Mouse (Mus musculus): ENCODE measurements around the gene Otc. TPM values are rescaled to one million over a fixed set of nuclear protein-coding genes. Genes with fewer than 3 reads are reported as not detected.

Otc gene
- total and polyA plus RNA-seq, 3 experiments = 0.12 TPM; not detected in 2

DNA sequence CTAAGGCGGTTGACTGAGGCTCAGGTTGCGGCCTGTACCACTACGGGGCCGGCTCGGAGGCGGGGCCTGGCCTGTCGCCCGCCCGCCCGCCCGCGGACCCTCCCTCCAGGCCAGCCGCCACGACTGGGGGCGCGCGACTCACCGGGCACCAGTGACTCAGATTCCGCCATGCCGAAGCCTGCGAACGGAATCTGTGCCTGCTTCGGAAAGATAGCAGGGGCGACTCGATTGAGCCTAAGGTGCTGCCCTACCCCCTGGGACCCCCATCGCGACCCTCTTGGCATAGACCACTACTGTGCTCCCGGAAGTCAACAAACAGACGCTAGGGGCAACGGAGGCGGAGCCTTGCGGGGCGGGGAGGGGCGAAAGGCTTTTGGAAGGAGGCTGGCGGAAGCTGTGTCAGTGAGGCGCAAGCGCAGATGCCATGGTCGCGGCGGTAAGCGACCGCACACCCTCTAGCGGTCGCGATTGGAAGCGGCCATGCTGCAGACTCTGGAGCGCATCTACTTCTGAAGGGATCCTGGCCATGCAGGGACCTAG, 35.6 kb upstream of the Otc start, which contains the start of gene Rpgr:
Gene Rpgr, minus strand, starts transcription at position 511 of the 540 bp plus-strand sequence.
- H3K79me2 ChIP-seq (replicated peaks; ENCODE audit: control insufficient read depth, extremely low read depth, insufficient read depth, poor library complexity, severe bottlenecking) = no peaks in the 10 kb centered on the region
- H3K36me3 ChIP-seq (replicated peaks in 1 of 2; ENCODE audit: control insufficient read depth in 1 of 2, insufficient read depth in 1 of 2, low read length in 1 of 2) = peaks cover 0 to under 1% of the 10 kb centered on the region in 2 experiments
- H3K9ac ChIP-seq (ENCODE audit: insufficient read depth, low read depth) = peak within 1 kb of the TSS; percentile 80
- H3K27me3 ChIP-seq (replicated peaks) = no peaks in the 10 kb centered on the region
- peaks cover 0 to 3% of the 10 kb centered on the region in 2 experiments; a peak in 1 of 4 replicates for H3K4me1 ChIP-seq (ENCODE audit: control insufficient read depth in 1 of 2, insufficient read depth in 2 of 2)
- TF ChIP-seq JUN (IDR thresholded peaks at IDR 0.05; ENCODE audit: insufficient read depth, low read depth, low read length) (no peak), ELF1 (IDR thresholded peaks at IDR 0.05; ENCODE audit: low read depth, low read length) (peak; percentile 78), TBP (conservative IDR thresholded peaks at IDR 0.05; ENCODE audit: low read depth, low read length) (no peak), IRF4 (IDR thresholded peaks at IDR 0.05; ENCODE audit: low read depth, low read length) (no peak), HCFC1 (IDR thresholded peaks at IDR 0.05; ENCODE audit: low read depth, low read length) (peak; percentile 62), CTCF (conservative IDR thresholded peaks at IDR 0.05 in 1 of 2, IDR thresholded peaks at IDR 0.05 in 1 of 2; ENCODE audit: low read depth in 2 of 2, low read length in 2 of 2) (peak; percentile 37 to 57; a peak in 3 of 4 replicates), USF2 (conservative IDR thresholded peaks at IDR 0.05; ENCODE audit: low read depth, low read length) (no peak), MAZ (IDR thresholded peaks at IDR 0.05; ENCODE audit: low read depth, low read length) (no peak), ZC3H11A (IDR thresholded peaks at IDR 0.05; ENCODE audit: low read depth, low read length) (no peak), NRF1 (IDR thresholded peaks at IDR 0.05; ENCODE audit: low read depth, low read length) (peak; percentile 83), CHD1 (IDR thresholded peaks at IDR 0.05; ENCODE audit: low read depth, low read length) (no peak), MXI1 (IDR thresholded peaks at IDR 0.05; ENCODE audit: low read depth, low read length) (peak; percentile 70), ETS1 (conservative IDR thresholded peaks at IDR 0.05; ENCODE audit: low read depth, low read length) (no peak), SMC3 (IDR thresholded peaks at IDR 0.05; ENCODE audit: low read depth, low read length) (peak; percentile 23), MYC (IDR thresholded peaks at IDR 0.05; ENCODE audit: low read depth, low read length) (no peak), MEF2A (IDR thresholded peaks at IDR 0.05; ENCODE audit: borderline replicate concordance, low read depth, low read length) (no peak)
- peak; percentile 82 for DNase-seq (ENCODE audit: extremely low read depth)
- H3K9me3 ChIP-seq (replicated peaks; ENCODE audit: low read length) = no peaks in the 10 kb centered on the region
- H3K4me2 ChIP-seq (ENCODE audit: insufficient read depth, low read depth, poor library complexity, severe bottlenecking) = no peak within 1 kb of the TSS
- dilution Hi-C loops (cut with MboI; ENCODE audit: extremely low pct_ligation_motif_present, extremely low pct_unique_long_range_greater_than_20kb, low sequenced_read_pairs) (no loop called here), in situ Hi-C loops (cut with MboI; ENCODE audit: low pct_ligation_motif_present, low pct_unique_long_range_greater_than_20kb, low sequenced_read_pairs) (no loop called here)
- H3K4me3 ChIP-seq (replicated peaks in 1 of 3; ENCODE audit: low read depth in 2 of 3, low read length in 2 of 3, poor library complexity in 1 of 3) = peak within 1 kb of the TSS; percentile 55 to 92 (median 73)
- peak within 1 kb of the TSS; percentile 19; the same call in 1 of the 2 replicates for H3K27ac ChIP-seq (ENCODE audit: insufficient read depth, low read depth)

DNA sequence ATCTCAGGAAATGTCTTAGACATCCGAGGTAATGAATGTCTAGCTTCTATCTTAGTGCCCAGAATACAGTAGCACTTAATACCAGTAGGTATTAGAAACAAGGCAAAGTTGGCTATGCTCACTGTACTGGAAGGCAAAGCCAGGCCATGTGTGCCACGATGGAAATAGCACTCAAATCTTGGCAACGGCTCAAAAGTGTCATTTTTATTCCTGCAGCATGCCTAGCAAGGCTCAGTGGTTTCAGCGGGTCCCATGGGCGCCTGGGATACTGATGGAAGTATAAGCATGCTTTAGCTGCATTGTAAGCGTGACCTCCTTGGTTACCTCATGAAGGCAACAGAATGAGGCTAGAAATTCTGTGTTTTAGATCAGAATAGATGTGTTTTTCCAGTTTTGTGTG, 32.8 kb upstream of the Otc start:
- H3K36me3 ChIP-seq (replicated peaks in 1 of 2; ENCODE audit: control insufficient read depth in 1 of 2, insufficient read depth in 1 of 2, low read length in 1 of 2) = no peaks in the 10 kb centered on the region
- TF ChIP-seq BHLHE40 (IDR thresholded peaks at IDR 0.05; ENCODE audit: low read depth, low read length) = no peak
- no peak for TF ChIP-seq PAX5 (IDR thresholded peaks at IDR 0.05; ENCODE audit: low read length)
- TF ChIP-seq MAZ (IDR thresholded peaks at IDR 0.05; ENCODE audit: low read depth, low read length) = no peak
- TF ChIP-seq MAFK (IDR thresholded peaks at IDR 0.05; ENCODE audit: insufficient replicate concordance, low read length) = no peak
- TF ChIP-seq MXI1 (IDR thresholded peaks at IDR 0.05; ENCODE audit: low read depth, low read length) = no peak
- no peak for TF ChIP-seq IRF4 (IDR thresholded peaks at IDR 0.05; ENCODE audit: low read depth, low read length)
- TF ChIP-seq ZKSCAN1 (IDR thresholded peaks at IDR 0.05; ENCODE audit: borderline replicate concordance, low read depth, low read length) = no peak
- TF ChIP-seq UBTF (IDR thresholded peaks at IDR 0.05; ENCODE audit: low read depth, low read length) = no peak
- dilution Hi-C loops (cut with MboI; ENCODE audit: extremely low pct_ligation_motif_present, extremely low pct_unique_long_range_greater_than_20kb, low sequenced_read_pairs) = no loop called here

More for the DNA sequence above, 32.8 kb upstream of the Otc start:
- no peaks in the 10 kb centered on the region for H3K9me3 ChIP-seq (replicated peaks; ENCODE audit: low read length)
- H3K4me3 ChIP-seq (replicated peaks in 1 of 3; ENCODE audit: low read depth in 2 of 3, low read length in 2 of 3, poor library complexity in 1 of 3) = no peak overlapping the region
- H3K79me2 ChIP-seq (replicated peaks; ENCODE audit: control insufficient read depth, extremely low read depth, insufficient read depth, poor library complexity, severe bottlenecking) = no peaks in the 10 kb centered on the region
- H3K4me1 ChIP-seq (ENCODE audit: control insufficient read depth in 1 of 2, insufficient read depth in 2 of 2) = peaks cover 0 to 3% of the 10 kb centered on the region in 2 experiments; a peak in 1 of 4 replicates
- no peak overlapping the region for H3K27ac ChIP-seq (ENCODE audit: insufficient read depth, low read depth)
- in situ Hi-C loops (cut with MboI; ENCODE audit: low pct_ligation_motif_present, low pct_unique_long_range_greater_than_20kb, low sequenced_read_pairs) = no loop called here
- DNase-seq (ENCODE audit: extremely low read depth) = no peak
- H3K4me2 ChIP-seq (ENCODE audit: insufficient read depth, low read depth, poor library complexity, severe bottlenecking) = no peak overlapping the region
- no peaks in the 10 kb centered on the region for H3K27me3 ChIP-seq (replicated peaks)
- no peak overlapping the region for H3K9ac ChIP-seq (ENCODE audit: insufficient read depth, low read depth)
